Mouse (Mus musculus): ENCODE data around the gene Sh2b3. TPM values are rescaled to one million over a fixed set of nuclear protein-coding genes. Genes with fewer than 3 reads are reported as not detected.
A peak's percentile ranks its signal among the peaks of the same experiment; 100 is the strongest.

Gene Sh2b3
- polyA plus RNA-seq, 1 experiment from 2014 or later = 36.0 TPM

GRCm38 (mm10) chr5:121836692-121837415 is 592 bp downstream of the Sh2b3 start:
- H3K36me3 ChIP-seq (ENCODE audit: inconsistent target) = no peaks in the 10 kb centered on the region; the same call in 1 of the 2 replicates
- H3K4me3 ChIP-seq (ENCODE audit: inconsistent target) = peak overlapping the region; percentile 58
- peak overlapping the region; percentile 92 for H3K27ac ChIP-seq
- WGBS (ENCODE audit: missing documents) = under 1% methylated on average over 75 of the region's 77 CpGs
- H3K79me2 ChIP-seq (ENCODE audit: inconsistent target) = peaks cover 41% of the 10 kb centered on the region

- WGBS (ENCODE audit: missing documents) = 0% methylated on average over 38 of the region's 51 CpGs
- peak overlapping the region; percentile 97 for H3K4me3 ChIP-seq (ENCODE audit: inconsistent target)
- peaks cover 48% of the 10 kb centered on the region for H3K79me2 ChIP-seq (ENCODE audit: inconsistent target)
- H3K36me3 ChIP-seq (ENCODE audit: inconsistent target) = no peaks in the 10 kb centered on the region; the same call in 1 of the 2 replicates
- H3K27ac ChIP-seq = peak overlapping the region; percentile 99
Observed at GRCm38 (mm10) chr5:121835949-121836691, 1.3 kb downstream of the Sh2b3 start.

GRCm38 (mm10) chr5:121834991-121835747 is 2.3 kb downstream of the Sh2b3 start:
- Histone ChIP-seq H3K79me2 (ENCODE audit: inconsistent target) (peaks cover 58% of the 10 kb centered on the region), H3K4me3 (ENCODE audit: inconsistent target) (peak overlapping the region; percentile 97), H3K36me3 (ENCODE audit: inconsistent target) (no peaks in the 10 kb centered on the region; the same call in 1 of the 2 replicates), H3K27ac (peak overlapping the region; percentile 99)
- 6% methylated on average over 12 of the region's 12 CpGs for WGBS (ENCODE audit: missing documents)

GRCm38 (mm10) chr5:121834241-121834606 is 3.2 kb downstream of the Sh2b3 start:
- H3K4me3 ChIP-seq (ENCODE audit: inconsistent target) = peak overlapping the region; percentile 97
- WGBS (ENCODE audit: missing documents) = 4% methylated on average over 7 of the region's 7 CpGs
- H3K79me2 ChIP-seq (ENCODE audit: inconsistent target) = peaks cover 67% of the 10 kb centered on the region
- H3K27ac ChIP-seq = peak overlapping the region; percentile 99
- no peaks in the 10 kb centered on the region; the same call in 1 of the 2 replicates for H3K36me3 ChIP-seq (ENCODE audit: inconsistent target)

- Histone ChIP-seq H3K27ac (peak overlapping the region; percentile 99), H3K36me3 (ENCODE audit: inconsistent target) (no peaks in the 10 kb centered on the region; the same call in 1 of the 2 replicates), H3K79me2 (ENCODE audit: inconsistent target) (peaks cover 72% of the 10 kb centered on the region), H3K4me3 (ENCODE audit: inconsistent target) (peak overlapping the region; percentile 97)
- WGBS (ENCODE audit: missing documents) = 3% methylated on average over 10 of the region's 10 CpGs
Observed at GRCm38 (mm10) chr5:121833572-121834240, 3.7 kb downstream of the Sh2b3 start.

- 33% methylated on average over 2 of the region's 2 CpGs for WGBS (ENCODE audit: missing documents)
- Histone ChIP-seq H3K36me3 (ENCODE audit: inconsistent target) (peaks cover under 1% of the 10 kb centered on the region; the same call in 1 of the 2 replicates), H3K79me2 (ENCODE audit: inconsistent target) (peaks cover 75% of the 10 kb centered on the region), H3K4me3 (ENCODE audit: inconsistent target) (peak overlapping the region; percentile 97), H3K27ac (peak overlapping the region; percentile 99)
Observed at GRCm38 (mm10) chr5:121833159-121833558, 4.3 kb downstream of the Sh2b3 start.

GRCm38 (mm10) chr5:121832376-121833155 is 4.9 kb downstream of the Sh2b3 start:
- WGBS (ENCODE audit: missing documents) = 52% methylated on average over 5 of the region's 6 CpGs
- H3K79me2 ChIP-seq (ENCODE audit: inconsistent target) = peaks cover 81% of the 10 kb centered on the region

GRCm38 (mm10) chr5:121831002-121831601 is 6.3 kb downstream of the Sh2b3 start:
- WGBS (ENCODE audit: missing documents) = 90% methylated on average over 6 of the region's 6 CpGs
- peaks cover 96% of the 10 kb centered on the region for H3K79me2 ChIP-seq (ENCODE audit: inconsistent target)
- peaks cover 21% of the 10 kb centered on the region for H3K36me3 ChIP-seq (ENCODE audit: inconsistent target)
- no peak overlapping the region for H3K27ac ChIP-seq
- H3K4me3 ChIP-seq (ENCODE audit: inconsistent target) = no peak overlapping the region

More at GRCm38 (mm10) chr5:121832376-121833155, 4.9 kb downstream of the Sh2b3 start:
- H3K4me3 ChIP-seq (ENCODE audit: inconsistent target) = peak overlapping the region; percentile 97; the same call in 1 of the 2 replicates
- H3K27ac ChIP-seq = peak overlapping the region; percentile 99
- H3K36me3 ChIP-seq (ENCODE audit: inconsistent target) = peaks cover 6% of the 10 kb centered on the region

GRCm38 (mm10) chr5:121828491-121829432 is 8.7 kb downstream of the Sh2b3 start:
- Histone ChIP-seq H3K27ac (no peak overlapping the region), H3K79me2 (ENCODE audit: inconsistent target) (peaks cover 97% of the 10 kb centered on the region), H3K4me3 (ENCODE audit: inconsistent target) (no peak overlapping the region), H3K36me3 (ENCODE audit: inconsistent target) (peaks cover 32% of the 10 kb centered on the region)
- 95% methylated on average over 45 of the region's 82 CpGs for WGBS (ENCODE audit: missing documents)

- peaks cover 40% of the 10 kb centered on the region for H3K36me3 ChIP-seq (ENCODE audit: inconsistent target)
- peaks cover 97% of the 10 kb centered on the region for H3K79me2 ChIP-seq (ENCODE audit: inconsistent target)
- 88% methylated on average over 4 of the region's 4 CpGs for WGBS (ENCODE audit: missing documents)
- H3K4me3 ChIP-seq (ENCODE audit: inconsistent target) = no peak overlapping the region
- H3K27ac ChIP-seq = no peak overlapping the region
Observed at GRCm38 (mm10) chr5:121827876-121828275, 9.6 kb downstream of the Sh2b3 start.

- 86% methylated on average over 3 of the region's 3 CpGs for WGBS (ENCODE audit: missing documents)
- H3K4me3 ChIP-seq (ENCODE audit: inconsistent target) = no peak overlapping the region
- peaks cover 55% of the 10 kb centered on the region for H3K36me3 ChIP-seq (ENCODE audit: inconsistent target)
- H3K27ac ChIP-seq = no peak overlapping the region
- H3K79me2 ChIP-seq (ENCODE audit: inconsistent target) = peaks cover 97% of the 10 kb centered on the region
Observed at GRCm38 (mm10) chr5:121825606-121826005, 11.8 kb downstream of the Sh2b3 start.

- WGBS (ENCODE audit: missing documents) = 0% methylated on average over 4 of the region's 4 CpGs
- Histone ChIP-seq H3K36me3 (ENCODE audit: inconsistent target) (peaks cover 60% of the 10 kb centered on the region), H3K27ac (peak overlapping the region; percentile 62), H3K79me2 (ENCODE audit: inconsistent target) (peaks cover 97% of the 10 kb centered on the region), H3K4me3 (ENCODE audit: inconsistent target) (no peak overlapping the region)
Observed at GRCm38 (mm10) chr5:121824121-121824520, 13.3 kb downstream of the Sh2b3 start.

All from macrophage (primary cell).